Mouse (Mus musculus) kidney, postnatal 14 days (tissue): ENCODE results near the gene Zfp771.
A peak's percentile ranks its signal among the peaks of the same experiment; 100 is the strongest.

Experiments
- DNase-seq: peaks from one replicate; pipeline ENCODE4 v3.0.0; 2022; ENCODE audit warnings: mixed read lengths

Zfp771 gene

DNA sequence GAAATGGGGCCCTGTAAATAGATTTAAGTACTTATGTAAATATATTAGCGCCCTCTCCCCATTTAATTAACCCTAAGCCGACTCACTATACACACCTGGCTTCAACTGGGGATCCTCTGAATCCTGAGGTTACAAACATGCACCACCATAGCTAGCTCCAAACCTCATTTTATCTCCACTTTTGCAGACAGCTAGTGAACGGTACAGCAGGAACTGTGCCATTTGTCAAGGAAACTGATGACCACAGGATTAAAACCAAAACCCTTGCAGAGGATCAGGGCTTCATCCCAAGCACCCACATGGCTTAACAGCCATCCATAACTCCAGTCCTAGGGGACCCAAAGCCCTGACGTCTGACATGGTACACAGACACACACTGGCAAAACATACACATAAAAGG, 10.9 kb downstream of the Zfp771 start:
- DNase-seq: no peak

DNA sequence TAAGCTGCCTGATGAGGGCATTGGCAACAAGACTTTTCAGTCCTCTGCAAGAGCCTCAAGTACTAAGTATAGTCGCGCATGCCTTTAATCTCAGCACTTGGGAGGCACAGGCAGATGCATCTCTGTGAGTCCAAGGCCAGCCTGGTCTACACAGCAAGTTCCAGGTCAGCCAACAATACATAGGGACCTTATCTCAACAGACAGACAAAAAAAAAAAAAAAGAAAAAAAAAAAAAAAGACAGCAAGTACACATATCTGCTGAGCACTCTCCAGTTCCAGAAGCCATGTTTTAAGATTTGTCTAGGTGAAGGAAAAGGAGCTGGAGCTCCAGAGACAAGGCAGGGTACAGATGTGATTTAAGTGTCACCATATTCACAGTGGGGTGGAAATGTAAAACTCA, 11.9 kb downstream of the Zfp771 start:
- no peak for DNase-seq

DNA sequence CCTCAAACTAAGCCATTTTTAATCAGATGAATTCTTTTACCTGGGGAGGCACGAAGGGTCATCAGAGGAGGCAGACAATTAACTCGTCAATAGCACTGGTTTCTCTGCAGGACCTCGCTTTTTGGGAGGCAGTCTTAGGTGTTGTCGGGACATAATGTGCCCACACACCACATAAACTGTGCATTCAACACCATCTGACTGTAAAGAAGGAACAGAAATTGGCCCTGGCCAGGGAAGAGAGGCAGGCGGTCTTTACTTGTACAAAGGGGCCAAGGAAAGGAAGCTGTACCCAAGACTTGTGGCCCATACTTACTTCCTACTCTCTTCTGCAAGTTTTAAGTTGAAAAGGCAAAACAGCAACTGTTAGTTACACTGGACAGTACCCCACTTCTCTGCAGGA, 12.4 kb downstream of the Zfp771 start:
- DNase-seq: no peak

DNA sequence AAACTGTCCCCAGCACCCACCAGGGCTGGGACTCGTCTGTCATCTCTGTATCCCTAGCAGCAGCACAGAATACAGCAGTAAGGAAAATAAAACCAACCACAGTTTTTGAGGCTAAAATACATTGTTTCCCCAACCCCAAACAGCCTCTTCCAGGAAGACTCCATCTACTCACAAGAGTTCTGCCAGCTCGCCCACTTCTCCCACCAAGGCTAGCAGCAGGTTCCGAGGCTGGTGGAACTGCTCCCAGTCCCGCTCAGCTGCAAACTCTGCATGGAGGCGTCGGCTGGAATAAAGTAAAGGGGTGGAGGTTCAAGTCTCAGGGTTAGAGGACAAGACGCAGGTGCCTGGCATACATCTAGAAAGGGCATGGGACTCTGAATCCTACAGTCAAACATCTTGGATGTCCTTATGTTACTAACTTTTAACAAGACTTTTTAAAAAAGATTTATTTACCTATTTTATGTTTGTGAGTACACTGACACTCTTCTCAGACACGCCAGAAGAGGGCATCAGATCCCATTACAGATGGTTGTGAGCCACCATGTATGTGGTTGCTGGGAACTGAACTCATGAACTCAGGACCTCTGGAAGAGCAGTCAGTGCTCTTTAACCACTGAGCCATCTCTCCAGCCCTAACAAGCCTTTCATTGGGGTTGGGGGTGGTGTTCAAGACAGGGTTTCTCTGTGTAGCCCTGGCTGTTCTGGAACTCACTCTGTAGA, 15.3 kb downstream of the Zfp771 start:
- DNase-seq: no peak

DNA sequence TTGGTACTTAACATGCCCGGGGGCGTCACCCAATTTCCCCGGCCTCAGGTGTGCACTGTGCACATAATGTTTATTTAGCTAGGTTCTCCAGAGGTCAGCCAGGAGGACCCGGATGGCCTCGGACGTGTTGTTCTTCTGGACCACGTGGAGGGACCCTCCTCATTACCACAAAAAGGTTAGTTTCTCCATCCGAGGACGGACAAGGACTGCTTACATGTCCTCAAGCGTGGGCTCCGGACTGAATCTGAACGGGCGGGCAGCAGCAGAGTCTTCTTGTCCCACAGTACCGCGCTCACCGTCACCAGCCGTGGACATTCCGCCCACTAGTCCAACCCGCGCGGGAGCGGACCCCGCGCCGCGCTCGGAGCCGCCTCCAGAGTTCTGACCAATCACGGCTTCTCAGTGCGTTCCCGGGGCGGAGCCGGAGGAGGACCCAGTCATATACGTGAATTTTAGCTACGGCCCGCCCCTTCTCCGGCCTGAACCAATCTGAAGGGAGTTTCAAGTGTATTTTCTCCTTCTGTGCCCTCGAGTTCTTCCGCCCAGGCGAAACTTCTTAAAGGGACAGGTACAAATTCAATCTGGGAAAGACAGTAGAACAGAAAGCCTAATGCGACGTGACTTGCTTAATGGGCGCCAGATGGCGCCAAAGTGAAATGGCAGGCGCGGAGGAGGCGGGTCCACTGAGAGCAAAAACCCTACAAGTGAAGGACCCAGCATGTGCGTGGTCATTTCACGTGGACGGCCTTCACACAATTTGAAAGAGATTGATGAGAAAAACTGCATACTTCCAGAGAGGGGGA, 16.4 kb downstream of the Zfp771 start, which contains the start of gene Dctpp1:
Gene Dctpp1 (minus strand): TSS at position 401 of the 803 bp plus-strand sequence.
- peak; percentile 99 for DNase-seq

DNA sequence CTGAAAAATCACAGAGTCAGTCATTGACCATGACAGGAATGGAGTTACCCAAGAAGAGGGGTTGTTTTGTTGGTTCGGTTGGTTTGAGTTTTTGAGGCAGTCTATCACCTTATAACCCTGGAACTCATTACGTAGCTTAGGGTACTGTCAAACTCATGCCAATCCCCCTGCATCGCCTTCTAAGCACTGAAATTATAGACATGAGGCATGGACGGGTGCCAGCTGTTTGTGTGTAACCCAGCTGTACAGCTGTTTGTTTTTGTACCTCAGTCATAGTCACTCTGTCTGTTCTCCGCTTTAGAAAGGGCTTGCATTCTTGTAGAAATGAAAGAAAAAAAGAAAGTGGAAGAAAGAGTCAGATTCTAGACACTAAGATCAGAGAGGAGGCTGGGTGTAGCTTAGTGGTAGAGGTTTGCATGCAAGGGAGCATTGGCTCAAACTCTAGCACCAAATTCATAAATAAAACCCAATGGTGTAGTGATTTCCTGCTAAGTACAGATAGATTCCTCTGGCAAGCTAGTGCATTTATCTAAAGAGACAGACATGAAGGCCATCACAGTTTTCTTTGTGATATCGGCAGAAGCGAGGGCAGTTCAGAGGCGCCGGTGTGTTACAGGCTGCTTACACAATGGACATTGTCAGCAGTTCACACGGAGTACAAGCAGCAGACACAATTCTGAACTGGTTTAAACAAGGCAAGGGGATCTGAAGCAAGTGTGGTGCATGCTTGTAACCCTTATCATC, 18.3 kb downstream of the Zfp771 start:
- no peak for DNase-seq

DNA sequence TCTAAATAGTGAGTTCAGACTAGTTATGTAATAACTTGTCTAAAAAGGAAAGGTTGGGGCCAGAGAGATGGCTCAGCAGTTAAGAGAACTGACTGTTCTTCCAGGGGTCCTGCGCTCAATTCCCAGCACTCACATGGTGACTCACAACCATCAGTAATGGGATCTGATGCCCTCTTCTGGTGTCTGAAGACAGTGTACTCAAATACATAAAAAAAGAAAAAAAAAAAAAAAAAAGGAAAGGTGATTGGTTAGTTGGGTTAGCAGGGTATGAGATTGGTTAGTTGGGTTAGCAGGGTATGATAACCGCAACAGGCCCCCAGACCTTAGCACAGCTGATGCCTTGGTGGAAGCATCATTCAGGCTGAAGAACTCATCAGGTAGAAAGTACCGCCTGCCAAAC, 19.5 kb downstream of the Zfp771 start:
- DNase-seq: no peak

DNA sequence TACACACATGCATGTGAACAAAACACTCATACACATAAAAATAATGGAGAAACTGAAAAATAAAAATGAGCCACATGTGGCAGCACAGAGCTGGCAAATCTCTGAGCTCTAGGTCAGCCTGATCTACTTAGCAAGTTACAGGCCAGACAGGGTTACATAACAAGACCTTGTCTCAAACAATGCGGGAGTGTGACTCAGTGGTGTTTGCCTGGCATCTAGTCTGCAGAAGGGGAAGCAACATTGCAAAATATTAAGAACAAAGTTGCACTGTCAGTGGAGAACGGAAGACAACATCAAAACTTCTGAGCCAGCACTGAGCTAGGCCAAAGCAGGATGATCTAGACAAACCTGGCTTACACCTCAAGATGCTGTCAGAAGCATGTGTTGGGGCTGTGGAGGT, 26.2 kb downstream of the Zfp771 start:
- DNase-seq: no peak

DNA sequence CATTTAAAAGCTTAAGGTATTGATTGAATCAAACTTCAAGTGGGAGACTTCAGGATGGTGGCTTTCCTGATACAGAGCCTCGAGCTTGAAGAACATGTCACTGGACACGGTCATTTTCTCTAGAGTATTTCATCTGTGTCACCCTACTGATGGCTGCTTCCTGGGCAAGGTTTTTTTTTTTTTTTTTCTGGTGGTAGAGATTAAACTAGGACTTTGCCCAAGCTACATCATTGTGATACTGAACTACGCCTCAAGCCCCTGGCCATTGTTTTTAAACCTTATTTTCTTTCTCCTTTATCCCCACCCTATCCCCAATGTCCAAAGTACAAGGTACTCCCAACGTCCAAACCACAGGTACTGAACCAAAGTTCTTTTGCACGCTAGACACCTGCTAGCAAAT, 26.6 kb downstream of the Zfp771 start:
- DNase-seq: no peak

DNA sequence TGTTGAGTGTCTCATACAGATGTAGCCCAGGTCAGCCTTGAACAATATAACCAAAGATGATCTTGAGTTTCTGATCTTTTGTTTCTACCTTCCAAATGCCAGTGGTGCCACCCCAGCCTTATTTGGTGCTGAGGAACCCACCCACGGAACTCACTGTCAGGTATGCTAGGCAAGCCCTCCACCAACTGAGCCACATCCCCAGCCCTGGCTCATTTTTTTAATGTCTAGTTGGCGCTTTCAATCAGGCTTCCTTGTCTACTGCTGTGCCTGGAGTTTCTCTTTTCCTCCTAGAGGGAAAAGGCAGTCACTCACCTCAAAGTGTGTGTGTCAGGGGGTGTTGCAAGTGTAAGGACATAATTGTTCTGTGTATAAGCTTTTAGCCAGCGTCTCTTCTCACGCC, 27.0 kb downstream of the Zfp771 start:
- DNase-seq: no peak

DNA sequence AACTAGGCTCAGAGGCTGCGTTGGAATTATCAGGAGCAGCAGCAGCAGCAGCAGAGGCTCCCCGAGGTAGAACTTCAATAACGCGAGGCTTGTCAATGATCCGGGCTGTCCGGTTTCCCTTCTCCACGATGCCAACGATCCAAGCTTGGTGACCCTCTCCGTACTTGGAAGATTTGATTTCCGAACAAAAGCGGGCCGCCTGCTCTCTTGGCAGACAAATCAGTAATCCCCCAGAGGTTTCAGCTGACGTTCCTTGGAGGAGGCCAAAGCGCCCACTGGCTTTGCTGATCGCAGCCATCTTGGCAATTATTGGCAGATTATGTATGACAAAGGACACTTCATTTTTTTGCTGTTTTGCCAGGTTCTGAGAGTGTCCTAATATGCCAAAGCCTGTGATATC, 28.5 kb downstream of the Zfp771 start:
- DNase-seq: no peak

DNA sequence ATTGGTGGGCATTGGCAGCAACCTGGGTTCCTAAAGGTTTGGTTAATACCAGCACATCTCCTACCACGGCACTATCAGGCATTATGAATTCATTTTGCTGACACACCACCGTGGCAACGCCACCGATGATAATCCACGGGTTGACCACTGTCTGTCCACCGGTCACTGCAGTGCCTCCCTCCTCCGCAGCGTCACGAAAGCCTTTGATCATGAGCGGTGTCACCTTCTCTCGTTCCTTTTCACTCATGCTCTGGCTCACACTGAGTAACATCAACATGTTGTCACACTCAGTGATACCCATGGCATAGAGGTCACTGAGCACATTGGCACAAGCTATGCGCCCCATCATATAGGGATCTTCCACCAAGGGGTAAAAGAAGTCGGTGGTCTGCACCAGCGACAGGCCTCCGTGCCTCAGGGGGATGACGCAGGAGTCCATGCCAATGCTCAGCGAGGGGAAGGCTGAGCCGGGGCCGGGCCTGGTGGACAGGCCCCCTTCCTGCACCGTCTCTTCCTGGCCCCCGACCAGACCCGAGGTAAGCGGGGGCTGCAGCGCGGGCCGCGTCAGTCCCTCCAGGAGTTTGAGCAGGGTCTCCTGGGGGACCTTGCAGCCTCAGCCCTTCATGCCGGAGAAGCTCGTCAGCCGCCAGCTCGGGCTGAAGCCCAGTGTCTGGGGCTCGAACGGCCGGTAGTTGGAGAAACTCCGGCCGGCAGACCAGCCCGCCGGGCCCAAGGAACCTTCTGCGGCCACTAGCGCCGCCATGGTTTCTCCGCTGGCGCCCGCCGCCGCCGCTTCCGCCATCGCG, 29.2 kb downstream of the Zfp771 start:
- DNase-seq: no peak

DNA sequence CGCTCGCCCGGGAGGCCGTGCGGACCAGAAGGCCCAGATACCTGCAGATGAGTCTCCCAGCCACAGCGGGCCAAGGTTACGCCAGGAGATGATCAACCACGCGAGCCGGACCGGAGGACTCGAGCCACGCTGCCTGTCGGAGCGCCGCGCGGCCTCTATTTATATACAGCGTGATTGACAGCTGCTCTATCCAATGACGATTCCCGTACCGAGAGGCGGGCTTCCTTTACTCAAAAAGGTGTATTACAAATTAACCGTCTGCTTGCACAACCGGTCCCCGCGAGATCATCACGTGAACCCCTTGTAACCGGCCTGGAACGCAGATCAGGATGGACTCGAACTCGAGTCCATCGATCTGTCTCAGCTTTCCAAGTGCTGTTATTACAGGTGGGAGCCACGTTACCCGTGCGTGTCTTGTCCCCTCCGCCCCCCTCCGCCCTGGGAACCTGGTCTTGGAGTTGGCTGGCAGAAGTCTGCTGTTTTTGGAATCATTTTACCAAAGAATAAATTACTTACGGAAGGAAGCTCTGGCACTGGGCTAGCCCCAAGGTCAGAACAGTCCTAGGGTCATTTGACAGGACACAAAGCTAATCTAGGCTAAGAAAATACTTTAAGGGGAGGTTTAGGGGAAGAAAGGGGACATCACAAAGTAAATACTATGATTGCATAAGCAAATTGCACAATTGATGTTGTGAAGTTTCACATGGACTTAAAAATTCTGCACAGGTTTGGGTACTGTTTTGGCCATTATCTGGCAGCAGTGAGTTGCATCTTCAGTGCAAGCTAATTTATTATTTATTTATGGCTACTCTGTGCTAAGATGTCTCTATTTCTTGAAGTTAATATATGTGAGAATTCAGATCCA, 30.1 kb downstream of the Zfp771 start, which contains the start of gene Sephs2:
Gene Sephs2 (minus strand): TSS at position 131 of the 865 bp plus-strand sequence.
- DNase-seq: peak; percentile 97

DNA sequence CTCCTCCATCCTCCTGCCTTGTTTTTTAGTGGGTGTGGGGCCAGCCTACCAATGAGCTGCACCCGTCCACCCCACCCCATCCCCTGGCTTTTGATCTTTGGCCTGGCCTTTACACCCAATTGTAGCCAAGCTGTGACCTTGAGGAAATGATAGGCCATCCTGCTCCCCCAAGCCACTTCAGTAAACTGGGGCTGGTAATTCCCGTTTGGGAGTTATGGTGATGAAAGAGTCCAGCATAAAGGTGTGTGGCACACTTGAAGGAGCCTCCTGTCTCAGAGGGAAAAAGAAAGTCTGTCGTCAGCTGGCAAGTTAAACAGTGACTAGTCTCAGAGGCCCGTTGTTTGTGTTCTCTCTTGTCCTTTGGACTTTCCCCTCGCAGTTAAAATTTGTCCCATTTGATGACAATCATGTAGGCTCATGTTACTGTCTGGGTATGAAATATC, 32.5 kb downstream of the Zfp771 start:
- DNase-seq: peak; percentile 76

DNA sequence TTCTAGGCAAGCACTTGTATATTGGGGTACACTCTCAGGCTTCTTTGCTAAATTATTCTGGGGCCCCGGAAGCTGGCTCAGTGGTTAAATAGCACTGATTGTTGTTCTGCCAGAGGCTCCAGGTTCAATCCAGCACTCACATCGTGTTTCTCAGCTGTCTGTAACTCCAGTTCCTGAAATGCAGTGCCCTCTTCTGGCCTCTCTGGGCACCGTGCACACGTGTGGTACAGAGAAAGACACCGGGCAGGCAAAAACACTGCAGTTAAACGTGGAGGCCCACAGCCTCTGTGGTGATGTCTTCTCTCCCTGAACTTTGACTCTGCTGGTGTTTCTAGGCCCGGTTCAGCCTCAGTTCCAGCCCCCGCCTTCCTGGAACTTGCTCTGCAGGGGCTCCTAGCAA, 34.2 kb downstream of the Zfp771 start:
- DNase-seq: peak; percentile 77

DNA sequence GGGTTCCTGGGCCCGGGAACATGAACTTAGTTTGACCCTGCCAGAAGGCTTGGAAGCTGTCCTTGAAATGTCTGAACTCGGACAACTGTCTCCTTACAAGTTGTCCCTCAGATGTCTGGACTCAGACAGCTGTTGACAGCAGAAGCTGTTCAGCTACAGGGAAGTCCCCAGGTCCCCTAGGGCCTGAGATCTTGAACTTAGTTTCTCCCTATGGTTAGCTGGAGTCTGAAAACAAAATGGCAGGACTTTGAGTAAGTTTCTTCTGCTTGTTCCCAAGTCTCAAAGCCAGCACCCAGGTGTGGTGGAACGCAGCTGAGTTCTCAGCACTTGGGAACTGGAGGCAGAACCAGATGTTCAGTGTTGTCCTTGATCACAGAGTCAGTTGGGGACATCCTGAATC, 36.0 kb downstream of the Zfp771 start:
- no peak for DNase-seq

DNA sequence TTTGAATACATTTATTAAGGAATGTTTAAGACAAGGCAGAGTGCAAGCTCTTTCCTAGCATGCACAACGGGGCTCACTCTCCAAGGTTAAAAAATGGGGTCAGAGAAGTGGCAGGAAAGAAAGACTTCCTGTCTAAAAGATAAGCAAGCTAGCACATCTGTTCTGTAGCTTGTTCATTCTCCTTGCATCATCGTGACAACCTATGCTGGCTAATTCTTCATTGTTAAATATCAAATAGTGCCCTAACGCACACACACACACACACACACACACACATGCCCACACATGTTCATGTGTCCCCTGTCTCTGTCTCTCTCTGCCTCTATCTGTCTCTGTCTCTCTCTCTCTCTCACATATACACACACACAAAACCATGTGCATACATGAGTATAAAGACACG, 37.0 kb downstream of the Zfp771 start:
- no peak for DNase-seq

DNA sequence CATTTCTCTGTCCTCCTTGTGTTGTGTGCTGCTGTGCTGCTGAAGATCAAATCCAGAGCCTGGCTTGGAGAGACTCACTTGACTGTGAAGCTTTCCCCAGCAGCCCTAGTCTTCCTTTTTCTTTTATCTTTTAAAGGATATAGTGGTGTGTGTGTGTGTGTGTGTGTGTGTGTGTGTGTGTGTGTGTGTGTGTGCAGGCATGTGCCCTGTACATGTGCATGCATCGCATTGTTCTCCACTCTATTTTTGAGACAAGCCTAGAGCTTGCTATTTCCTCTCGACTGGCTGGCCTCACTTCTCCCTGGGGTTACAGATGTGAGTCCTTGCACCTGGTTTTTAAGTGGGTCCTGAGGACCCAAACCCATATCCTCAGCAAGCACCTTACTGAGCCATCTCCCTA, 38.1 kb downstream of the Zfp771 start:
- no peak for DNase-seq

DNA sequence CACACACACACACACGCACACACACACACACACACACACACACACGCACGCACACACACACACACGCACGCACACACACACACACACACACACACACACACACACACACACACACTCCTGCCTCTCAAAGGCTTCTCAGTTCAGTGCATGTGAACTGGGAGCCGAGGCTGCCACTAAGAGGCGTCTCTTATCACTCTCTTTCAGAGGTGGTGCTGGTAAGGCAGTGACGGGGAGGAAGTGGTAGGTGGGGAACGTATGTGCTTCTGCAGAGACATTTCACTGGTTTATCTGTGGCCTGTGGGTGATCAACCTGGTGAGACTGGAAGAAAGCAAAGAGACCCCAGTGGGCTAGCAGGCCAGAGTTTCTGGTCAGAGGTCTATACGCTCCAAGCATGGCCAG, 41.1 kb downstream of the Zfp771 start:
- DNase-seq: no peak

DNA sequence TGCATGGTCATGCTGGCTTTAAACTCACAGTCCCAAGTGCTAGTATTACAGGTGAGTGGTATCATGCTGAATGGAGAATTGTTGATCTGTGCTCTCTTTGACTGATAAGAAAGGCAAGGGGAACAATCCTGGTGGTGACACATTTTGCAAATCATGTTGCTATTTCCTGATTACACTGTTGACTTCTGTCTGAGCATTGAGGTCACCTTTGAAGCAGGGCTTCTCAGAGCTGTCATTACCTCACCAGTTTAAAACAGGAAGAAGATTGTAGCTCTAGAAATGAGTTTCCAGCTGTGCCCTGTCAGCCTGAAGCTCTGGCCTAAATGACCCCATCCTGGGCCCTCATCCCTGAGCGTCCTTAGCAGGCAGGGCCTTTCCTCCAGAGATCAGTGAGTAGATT, 43.9 kb downstream of the Zfp771 start:
- no peak for DNase-seq

DNA sequence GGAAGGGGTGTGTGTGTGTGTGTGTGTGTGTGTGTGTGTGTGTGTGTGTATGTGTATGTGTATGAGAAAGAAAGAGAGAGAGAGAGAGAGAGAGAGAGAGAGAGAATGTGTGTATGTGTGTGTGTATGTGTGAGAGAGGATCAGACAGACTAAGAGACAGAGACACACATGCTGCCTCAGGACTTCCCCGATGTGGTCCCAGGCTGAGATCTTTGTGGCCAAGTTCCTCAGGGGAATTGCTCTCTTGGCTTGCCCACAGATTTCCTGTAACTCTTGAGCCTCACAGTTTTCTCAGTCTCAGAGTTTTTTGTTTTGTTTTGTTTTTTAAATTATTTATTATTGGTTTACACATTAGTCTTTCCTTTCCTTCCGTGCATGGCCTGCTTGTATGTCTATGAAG, 45.2 kb downstream of the Zfp771 start:
- no peak for DNase-seq

DNA sequence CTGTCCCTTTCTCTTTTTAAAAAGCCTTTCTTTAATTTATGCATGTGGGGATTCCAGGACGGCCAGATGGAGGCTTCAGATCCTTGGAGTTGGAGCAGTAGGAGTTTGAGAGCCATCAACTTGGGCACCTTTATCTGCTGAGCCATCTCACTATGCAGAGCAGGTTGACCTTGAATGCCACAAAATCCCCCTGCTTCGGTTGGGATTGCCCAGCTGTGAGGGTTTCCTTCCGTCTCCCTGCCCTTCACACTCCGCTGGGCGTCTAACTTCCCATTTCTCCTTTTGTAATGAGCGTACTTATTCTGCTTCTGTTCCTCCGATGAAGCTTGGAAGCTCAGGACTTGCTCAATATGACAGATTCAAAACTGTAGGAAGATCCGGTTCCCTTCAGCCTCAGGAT, 46.1 kb downstream of the Zfp771 start:
- no peak for DNase-seq
